Mouse (Mus musculus) hindbrain, embryonic 12.5 days (tissue): ENCODE measurements at regions not wholly inside any gene's neighbourhood (a gene's known extent, or its start where the extent isn't known, plus 50 kb on each side); places are given as distances from the start of the nearest gene placed in this dataset.

Experiments used
- ATAC-seq: fragments of 200-750 bp; cut with Nextera tagmentation; 2 replicates; pipeline ENCODE4 v1.8.0; 2017; ENCODE audit warnings: moderate TSS enrichment; ENCODE audit not compliant: low FRiP score
- H3K27ac ChIP-seq: fragments of 300-500 bp; sonication (generic); 2 replicates; pipeline ENCODE4 v1.5.1; 2016; ENCODE audit warnings: mild to moderate bottlenecking
- H3K27me3 ChIP-seq: fragments of 300-500 bp; sonication (generic); 2 replicates; pipeline ENCODE4 v1.6.1; 2016; ENCODE audit warnings: mild to moderate bottlenecking
- H3K36me3 ChIP-seq: fragments of 300-500 bp; sonication (generic); 2 replicates; pipeline ENCODE4 v1.6.1; 2016; ENCODE audit warnings: mild to moderate bottlenecking
- H3K4me1 ChIP-seq: fragments of 300-500 bp; sonication (generic); 2 replicates; pipeline ENCODE4 v1.6.1; 2016
- H3K4me2 ChIP-seq: fragments of 300-500 bp; sonication (generic); replicated peaks from 2 replicates; pipeline ENCODE4 v1.6.1; 2016; ENCODE audit warnings: mild to moderate bottlenecking
- H3K4me3 ChIP-seq: fragments of 300-500 bp; sonication (generic); 2 replicates; pipeline ENCODE4 v1.5.1; 2016; ENCODE audit warnings: mild to moderate bottlenecking
- H3K9ac ChIP-seq: fragments of 300-500 bp; sonication (generic); 2 replicates; pipeline ENCODE4 v1.6.1; 2016; ENCODE audit warnings: mild to moderate bottlenecking, moderate library complexity
- H3K9me3 ChIP-seq: fragments of 300-500 bp; sonication (generic); replicated peaks from 2 replicates; pipeline ENCODE4 v1.6.1; 2016; ENCODE audit warnings: mild to moderate bottlenecking
- WGBS: fragments of 180-500 bp; shearing (Covaris S2); methylation state at CpG from one replicate; pipeline ENCODE4 v1.1.7; 2016; 5-methylcytosine and 5-hydroxymethylcytosine counted together

DNA sequence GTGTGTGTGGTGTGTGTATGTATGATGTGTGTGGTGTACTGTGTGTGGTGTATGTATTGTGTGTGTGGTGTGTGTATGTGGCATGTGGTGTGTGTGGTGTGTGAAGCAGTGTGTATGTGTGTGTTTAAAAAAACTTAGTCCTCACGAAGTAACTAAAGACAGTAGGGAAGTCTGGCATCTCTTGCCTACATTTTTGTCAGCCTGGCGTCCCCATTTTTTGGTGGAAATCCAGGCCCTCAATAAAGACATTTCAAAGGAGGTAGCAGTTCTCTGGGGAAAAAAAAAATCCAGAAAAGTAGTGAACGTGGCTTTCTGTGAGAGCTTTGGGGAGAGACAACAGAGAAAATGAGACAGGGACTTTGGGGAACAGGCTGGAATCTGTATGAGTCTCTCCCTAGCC is 231.6 kb upstream of the Srrm4 start:
- WGBS: 86% methylated on average over 3 of the region's 3 CpGs
- H3K9ac ChIP-seq: no peak overlapping the region
- no peaks in the 10 kb centered on the region for H3K9me3 ChIP-seq
- no peaks in the 10 kb centered on the region for H3K36me3 ChIP-seq
- H3K27ac ChIP-seq: no peak overlapping the region
- H3K4me3 ChIP-seq: no peak overlapping the region
- ATAC-seq: no peak
- no peak overlapping the region for H3K4me2 ChIP-seq
- H3K27me3 ChIP-seq: no peaks in the 10 kb centered on the region
- peaks cover 7% of the 10 kb centered on the region; the same call in 1 of the 2 replicates for H3K4me1 ChIP-seq

- Histone ChIP-seq H3K9ac (no peak overlapping the region), H3K4me1 (peaks cover 7% of the 10 kb centered on the region; the same call in 1 of the 2 replicates), H3K27me3 (no peaks in the 10 kb centered on the region), H3K9me3 (no peaks in the 10 kb centered on the region; the same call in 1 of the 2 replicates), H3K36me3 (no peaks in the 10 kb centered on the region), H3K4me3 (no peak overlapping the region), H3K27ac (peak overlapping the region; percentile 64), H3K4me2 (0 out of 2 replicates have a peak overlapping the region, but pooled peaks have one; percentile 19)
- ATAC-seq: peak; percentile 67; the same call in 1 of the 2 replicates
- WGBS: 22% methylated on average over 14 of the region's 14 CpGs
Measured at GRCm38 (mm10) chr5:116822141-116822540, 230.5 kb upstream of the Srrm4 start.

GRCm38 (mm10) chr5:116809799-116810198 is 218.2 kb upstream of the Srrm4 start:
- Histone ChIP-seq H3K9ac (0 out of 2 replicates have a peak overlapping the region, but pooled peaks have one; percentile 27), H3K27me3 (peaks cover 16% of the 10 kb centered on the region; the same call in 1 of the 2 replicates), H3K27ac (peak overlapping the region; percentile 92), H3K4me1 (peaks cover 16% of the 10 kb centered on the region), H3K4me3 (no peak overlapping the region), H3K36me3 (no peaks in the 10 kb centered on the region), H3K9me3 (no peaks in the 10 kb centered on the region), H3K4me2 (peak overlapping the region; percentile 35)
- 22% methylated on average over 2 of the region's 2 CpGs for WGBS
- peak; percentile 77 for ATAC-seq

DNA sequence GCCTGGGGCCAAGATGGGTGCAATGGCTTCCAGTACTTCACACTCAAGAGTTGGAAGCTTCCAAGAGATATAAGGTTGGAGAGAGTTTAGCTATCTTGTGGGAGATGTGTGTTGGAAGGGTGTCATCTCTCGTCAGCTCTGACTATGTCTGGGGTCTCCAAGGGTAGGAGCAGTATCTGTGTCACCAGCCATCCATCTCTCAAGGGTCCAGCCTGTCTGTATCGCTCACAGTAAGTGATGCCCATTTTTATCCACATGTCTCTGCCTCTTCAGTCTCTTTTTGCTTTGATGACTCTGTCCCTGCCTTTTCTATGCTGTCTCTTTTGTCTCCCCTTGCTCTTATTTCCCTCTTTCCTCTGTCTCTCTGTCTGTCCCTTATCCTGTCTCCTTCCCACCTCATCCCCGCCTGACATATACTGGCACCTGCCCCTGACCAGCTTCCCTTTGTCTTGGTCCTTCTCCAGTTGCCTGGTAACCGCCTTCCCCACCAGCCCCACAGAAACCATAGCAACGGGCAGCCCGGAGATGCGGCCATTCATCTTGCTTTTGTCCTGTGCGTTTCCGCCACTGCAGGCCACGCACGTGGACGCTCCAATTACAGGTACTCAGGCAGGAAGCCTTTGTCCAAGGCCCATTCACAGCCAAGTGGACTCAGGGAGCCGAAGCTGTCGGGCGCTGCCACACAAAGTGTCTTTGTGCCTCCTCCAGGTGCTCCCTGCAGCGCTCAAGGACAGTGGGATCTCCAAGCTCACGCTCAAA is 217.6 kb upstream of the Srrm4 start:
- no peaks in the 10 kb centered on the region for H3K36me3 ChIP-seq
- no peak overlapping the region for H3K4me3 ChIP-seq
- H3K9ac ChIP-seq: 0 out of 2 replicates have a peak overlapping the region, but pooled peaks have one; percentile 27
- peaks cover 16% of the 10 kb centered on the region for H3K4me1 ChIP-seq
- no peaks in the 10 kb centered on the region for H3K9me3 ChIP-seq
- peak overlapping the region; percentile 92 for H3K27ac ChIP-seq
- WGBS: 19% methylated on average over 17 of the region's 17 CpGs
- peak overlapping the region; percentile 35 for H3K4me2 ChIP-seq
- ATAC-seq: peak; percentile 92
- H3K27me3 ChIP-seq: peaks cover 16% of the 10 kb centered on the region; the same call in 1 of the 2 replicates

DNA sequence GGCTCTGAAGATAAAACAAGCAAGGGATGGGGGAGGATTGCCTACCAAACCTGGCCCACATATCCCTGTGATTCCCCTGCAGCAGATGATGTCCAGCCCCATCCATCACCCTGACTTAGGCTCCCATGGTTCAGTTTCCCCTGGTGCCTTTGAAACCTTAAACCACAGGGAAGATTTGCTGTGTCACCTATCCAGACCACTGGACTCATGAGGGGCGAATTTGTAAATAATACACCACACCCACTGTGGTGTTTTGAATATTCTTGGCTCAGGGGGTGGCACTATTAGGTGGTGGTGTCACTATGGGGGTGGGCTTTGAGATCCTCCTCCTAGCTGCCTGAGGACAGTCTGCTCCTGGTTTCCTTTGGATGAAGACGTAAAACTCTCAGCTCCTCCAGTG is 205.8 kb upstream of the Srrm4 start:
- Histone ChIP-seq H3K27ac (no peak overlapping the region), H3K9me3 (no peaks in the 10 kb centered on the region), H3K27me3 (no peaks in the 10 kb centered on the region), H3K4me2 (no peak overlapping the region), H3K9ac (no peak overlapping the region), H3K4me3 (no peak overlapping the region), H3K36me3 (no peaks in the 10 kb centered on the region), H3K4me1 (no peaks in the 10 kb centered on the region)
- 33% methylated on average over 2 of the region's 2 CpGs for WGBS
- no peak for ATAC-seq

DNA sequence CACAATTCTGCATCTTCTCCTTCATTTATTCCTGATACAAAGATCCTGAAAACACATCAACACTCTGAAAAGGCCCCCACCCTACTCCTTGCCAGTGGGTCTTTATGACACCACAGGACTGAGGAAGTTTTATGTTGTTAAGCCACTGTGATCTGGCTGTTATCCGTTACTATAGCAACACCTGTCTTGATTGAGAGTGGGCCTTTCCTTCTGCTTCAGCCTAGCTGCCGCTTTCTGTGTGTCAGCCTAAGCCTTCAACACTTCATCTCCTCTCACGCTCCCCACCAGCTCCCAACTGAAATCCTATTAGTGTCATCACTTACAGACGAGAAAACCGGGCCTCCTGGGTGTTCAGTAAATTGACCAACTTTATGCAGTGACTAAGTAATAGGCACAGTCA is 203.6 kb upstream of the Srrm4 start:
- Histone ChIP-seq H3K36me3 (no peaks in the 10 kb centered on the region), H3K4me2 (no peak overlapping the region), H3K27ac (no peak overlapping the region), H3K9ac (no peak overlapping the region), H3K9me3 (no peaks in the 10 kb centered on the region), H3K4me3 (no peak overlapping the region), H3K27me3 (no peaks in the 10 kb centered on the region), H3K4me1 (no peaks in the 10 kb centered on the region)
- WGBS: 67% methylated on average over 5 of the region's 5 CpGs
- no peak for ATAC-seq

DNA sequence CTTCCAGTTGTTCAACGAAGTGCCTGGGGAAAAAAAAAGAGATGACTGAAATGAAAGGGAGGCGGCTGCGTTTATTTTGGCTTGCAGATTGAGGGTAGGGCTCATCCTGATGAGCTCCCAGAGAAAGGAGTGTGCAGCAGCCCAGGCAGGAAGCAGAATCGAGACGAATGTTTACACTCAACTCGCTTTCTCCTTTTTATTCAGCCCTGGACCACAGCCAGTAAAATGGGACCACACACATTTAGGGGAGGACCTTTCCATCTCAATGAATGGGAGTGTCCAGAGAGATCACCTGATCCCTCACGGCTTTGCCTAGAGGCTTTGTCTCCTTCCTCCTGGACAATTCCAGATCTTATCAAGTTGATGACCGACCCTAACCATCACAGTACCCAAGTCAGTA is 198.8 kb upstream of the Srrm4 start:
- no peaks in the 10 kb centered on the region for H3K36me3 ChIP-seq
- no peaks in the 10 kb centered on the region for H3K27me3 ChIP-seq
- 70% methylated on average over 8 of the region's 8 CpGs for WGBS
- H3K9me3 ChIP-seq: no peaks in the 10 kb centered on the region
- no peak for ATAC-seq
- H3K4me3 ChIP-seq: no peak overlapping the region
- no peak overlapping the region for H3K9ac ChIP-seq
- no peak overlapping the region for H3K27ac ChIP-seq
- H3K4me2 ChIP-seq: no peak overlapping the region
- no peaks in the 10 kb centered on the region for H3K4me1 ChIP-seq

DNA sequence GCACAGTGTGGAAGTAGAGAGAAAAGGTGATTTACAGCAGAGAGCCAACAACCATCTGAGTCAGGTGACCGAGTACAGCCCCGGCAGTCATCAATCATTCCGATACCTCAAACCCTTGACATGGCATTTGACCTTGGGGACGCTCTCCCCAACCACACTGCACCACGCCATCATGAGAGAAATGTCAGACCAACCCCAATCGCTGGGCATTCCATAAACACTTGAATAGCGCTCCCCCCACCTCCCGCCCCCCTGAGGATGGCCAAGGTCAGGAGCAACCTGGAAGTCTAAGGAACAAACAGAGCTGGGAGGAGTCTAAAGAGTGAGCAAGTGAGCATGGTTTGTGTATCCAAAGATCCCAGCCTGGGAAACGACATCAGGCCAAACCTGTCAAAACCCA is 198.2 kb upstream of the Srrm4 start:
- 81% methylated on average over 9 of the region's 9 CpGs for WGBS
- Histone ChIP-seq H3K9me3 (no peaks in the 10 kb centered on the region), H3K27ac (no peak overlapping the region), H3K4me2 (no peak overlapping the region), H3K27me3 (no peaks in the 10 kb centered on the region), H3K9ac (no peak overlapping the region), H3K4me1 (no peaks in the 10 kb centered on the region), H3K4me3 (no peak overlapping the region), H3K36me3 (no peaks in the 10 kb centered on the region)
- ATAC-seq: no peak

DNA sequence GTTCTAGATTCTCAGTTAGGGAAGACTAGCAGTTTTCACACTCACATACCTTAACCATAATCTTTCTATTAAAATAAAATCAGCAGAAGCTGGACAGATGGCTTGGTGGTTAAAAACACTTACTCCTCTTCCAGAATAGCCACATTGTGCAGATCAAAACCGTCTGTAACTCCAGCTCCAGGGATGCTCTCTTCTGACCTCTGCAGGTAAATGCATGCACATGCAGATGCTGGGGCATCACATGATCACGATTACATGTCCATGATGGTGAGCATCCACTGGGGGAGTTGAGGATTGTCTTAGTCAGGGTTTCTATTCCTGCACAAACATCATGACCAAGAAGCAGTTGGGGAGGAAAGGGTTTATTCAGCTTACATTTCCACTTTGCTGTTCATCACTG is 184.8 kb upstream of the Srrm4 start:
- 45% methylated on average over 2 of the region's 2 CpGs for WGBS
- no peaks in the 10 kb centered on the region for H3K36me3 ChIP-seq
- no peaks in the 10 kb centered on the region for H3K27me3 ChIP-seq
- no peaks in the 10 kb centered on the region for H3K9me3 ChIP-seq
- H3K27ac ChIP-seq: no peak overlapping the region
- no peaks in the 10 kb centered on the region for H3K4me1 ChIP-seq
- no peak overlapping the region for H3K4me2 ChIP-seq
- no peak overlapping the region for H3K4me3 ChIP-seq
- H3K9ac ChIP-seq: no peak overlapping the region
- no peak for ATAC-seq

DNA sequence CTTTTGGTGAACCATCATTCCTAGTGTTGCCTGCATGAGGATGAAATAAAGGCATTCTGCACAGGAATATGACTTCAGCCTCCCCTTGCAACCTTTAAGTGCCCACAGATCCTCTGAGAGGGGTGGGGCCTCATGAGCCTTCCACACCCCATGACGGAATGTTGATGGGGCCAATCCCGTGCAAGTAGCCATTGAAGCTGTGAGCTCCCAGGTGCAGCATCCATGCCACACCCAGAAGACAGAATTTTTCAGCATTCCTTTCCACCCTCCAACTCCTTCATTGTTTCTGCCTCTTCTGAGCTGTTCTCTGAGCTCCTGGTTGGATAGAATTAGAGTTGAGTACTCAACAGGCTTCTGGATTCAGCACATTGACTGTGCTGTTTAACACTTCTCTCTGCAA is 174.6 kb upstream of the Srrm4 start:
- 84% methylated on average over 2 of the region's 2 CpGs for WGBS
- no peak overlapping the region for H3K27ac ChIP-seq

DNA sequence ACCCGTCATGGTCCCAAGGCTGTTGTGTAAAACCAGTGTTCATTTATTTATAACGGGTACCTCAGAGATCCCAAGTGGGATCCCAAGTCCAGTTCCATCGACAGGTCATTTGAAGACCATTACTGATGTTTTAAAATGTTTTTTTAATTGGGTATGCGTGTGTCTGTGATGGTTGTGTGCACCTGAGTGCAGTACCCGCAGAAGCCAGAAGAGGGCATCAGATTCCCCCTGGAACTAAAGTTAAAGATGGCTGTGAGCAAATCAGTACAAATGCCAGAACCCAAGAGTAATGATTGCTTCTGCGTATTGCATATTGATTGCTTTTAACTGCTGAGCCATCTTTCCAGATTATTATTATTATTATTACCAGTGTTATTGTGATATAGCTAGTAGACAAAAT is 169.7 kb upstream of the Srrm4 start:
- no peak overlapping the region for H3K4me3 ChIP-seq
- H3K4me2 ChIP-seq: no peak overlapping the region
- WGBS: 88% methylated on average over 6 of the region's 6 CpGs
- no peak overlapping the region for H3K9ac ChIP-seq
- no peak overlapping the region for H3K27ac ChIP-seq
- H3K4me1 ChIP-seq: no peaks in the 10 kb centered on the region
- H3K36me3 ChIP-seq: no peaks in the 10 kb centered on the region
- no peaks in the 10 kb centered on the region for H3K27me3 ChIP-seq
- no peak for ATAC-seq
- H3K9me3 ChIP-seq: peaks cover 6% of the 10 kb centered on the region

More for the DNA sequence above, 174.6 kb upstream of the Srrm4 start:
- no peaks in the 10 kb centered on the region for H3K27me3 ChIP-seq
- H3K9ac ChIP-seq: no peak overlapping the region
- H3K4me1 ChIP-seq: no peaks in the 10 kb centered on the region
- no peak overlapping the region for H3K4me2 ChIP-seq
- no peaks in the 10 kb centered on the region for H3K36me3 ChIP-seq
- peaks cover 6% of the 10 kb centered on the region for H3K9me3 ChIP-seq
- no peak overlapping the region for H3K4me3 ChIP-seq
- no peak for ATAC-seq

DNA sequence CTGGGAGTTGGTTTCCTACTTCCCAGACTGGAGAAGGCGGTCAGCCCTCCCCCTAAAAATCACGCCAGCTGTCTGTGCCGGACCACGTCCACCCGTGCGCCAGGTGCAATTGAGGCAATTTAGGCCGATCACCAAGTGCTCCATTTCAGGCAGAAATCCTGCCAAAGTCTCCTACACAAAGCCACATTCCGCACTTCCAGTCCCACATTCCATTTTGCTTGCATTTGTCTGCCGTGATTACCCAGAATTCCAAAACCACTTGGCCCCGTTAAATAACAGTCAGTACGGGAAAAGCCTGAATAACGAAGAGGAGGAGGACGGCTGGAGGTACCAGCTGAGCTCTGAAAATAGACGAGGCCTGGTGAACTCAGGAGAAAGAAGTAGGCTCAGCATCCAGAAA is 167.1 kb upstream of the Srrm4 start:
- no peak overlapping the region for H3K4me2 ChIP-seq
- 80% methylated on average over 14 of the region's 14 CpGs for WGBS
- H3K4me3 ChIP-seq: no peak overlapping the region
- H3K27ac ChIP-seq: no peak overlapping the region
- H3K9me3 ChIP-seq: peaks cover 3% of the 10 kb centered on the region; the same call in 1 of the 2 replicates
- ATAC-seq: no peak
- no peaks in the 10 kb centered on the region for H3K36me3 ChIP-seq
- H3K4me1 ChIP-seq: no peaks in the 10 kb centered on the region
- no peaks in the 10 kb centered on the region for H3K27me3 ChIP-seq
- H3K9ac ChIP-seq: no peak overlapping the region

GRCm38 (mm10) chr5:116752941-116753340 is 161.3 kb upstream of the Srrm4 start:
- H3K27me3 ChIP-seq: no peaks in the 10 kb centered on the region
- no peak for ATAC-seq
- whole genome bisulfite sequencing: 86% methylated on average over 2 of the region's 2 CpGs
- H3K9ac ChIP-seq: no peak overlapping the region
- no peak overlapping the region for H3K27ac ChIP-seq
- no peaks in the 10 kb centered on the region for H3K36me3 ChIP-seq
- no peak overlapping the region for H3K4me3 ChIP-seq
- H3K4me2 ChIP-seq: no peak overlapping the region
- no peaks in the 10 kb centered on the region for H3K9me3 ChIP-seq
- H3K4me1 ChIP-seq: no peaks in the 10 kb centered on the region
